Mouse (Mus musculus) liver, adult 2 months (tissue): ENCODE data around the gene Tmem95.

Experiments
- CTCF ChIP-seq: fragments of 200-500 bp; IDR thresholded peaks from 2 replicates; pipeline ENCODE4 v1.5.1; 2011; ENCODE audit warnings: low read depth, low read length, control low read depth
- POLR2A ChIP-seq: fragments of 200-500 bp; IDR thresholded peaks from 2 replicates; pipeline ENCODE4 v1.6.1; 2011; ENCODE audit warnings: low read length, control low read depth; ENCODE audit not compliant: insufficient read depth; ENCODE audit errors: extremely low read depth

DNA sequence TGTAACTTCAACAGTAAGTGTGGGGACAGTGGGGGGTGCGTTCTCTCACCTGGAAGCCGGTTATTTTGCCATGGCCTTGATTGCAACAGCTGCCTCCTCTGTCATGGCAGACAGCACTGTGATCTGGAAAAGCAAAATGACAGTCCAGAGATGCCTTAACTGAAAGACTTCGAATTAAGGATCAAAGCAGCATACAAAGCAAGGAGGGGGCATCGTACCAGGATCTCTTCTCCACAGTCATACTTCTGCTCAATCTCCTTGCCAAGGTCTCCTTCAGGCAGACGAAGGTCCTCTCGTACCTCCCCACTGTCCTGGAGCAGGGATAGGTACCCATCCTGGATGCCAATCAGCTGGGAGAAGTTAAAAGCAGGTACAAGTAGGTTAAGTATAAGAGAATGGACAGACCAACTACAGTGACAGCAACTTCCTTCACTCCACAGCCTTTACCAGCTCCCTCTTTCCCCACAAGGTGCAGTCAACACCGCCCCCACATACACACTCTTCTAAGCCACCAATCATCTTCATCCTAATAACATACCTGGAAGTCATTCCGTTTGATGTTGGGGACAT is 39.6 kb upstream of the Tmem95 start:
- TF ChIP-seq CTCF, result no peak
- TF ChIP-seq POLR2A, result no peak
